Mouse (Mus musculus): ENCODE measurements around the gene Ugt2b5. TPM values are rescaled to one million over a fixed set of nuclear protein-coding genes. Genes with fewer than 3 reads are reported as not detected.

Gene Ugt2b5
- 0.39 TPM for polyA plus RNA-seq (2014; fragmentation: Illumina TruSeq; extraction: RNeasy Lipid Tissue Mini Kit (QIAGEN cat#74804); ENCODE audit: low read depth, low replicate concordance)

DNA sequence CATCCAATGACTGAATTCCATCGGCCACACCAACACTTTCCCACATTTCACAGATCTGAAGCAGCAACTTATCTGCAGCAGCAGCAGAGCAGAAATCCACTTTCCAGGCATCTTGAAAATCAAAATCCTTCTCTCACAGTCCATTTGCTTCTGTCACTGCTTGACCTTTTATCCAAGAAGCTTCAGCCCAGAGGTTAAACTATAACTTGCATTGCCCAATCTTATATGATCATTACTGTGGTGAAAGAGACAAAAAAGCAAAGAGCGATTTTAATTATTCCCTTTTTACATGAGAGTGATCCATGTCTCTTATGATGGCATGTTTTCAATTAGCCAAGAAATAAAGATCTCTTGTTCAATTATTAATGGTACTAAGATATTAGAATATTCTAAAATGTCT is at the start of gene Ugt2b5:
Gene Ugt2b5, minus strand, starts transcription at position 123 of the 400 bp plus-strand sequence.

DNA sequence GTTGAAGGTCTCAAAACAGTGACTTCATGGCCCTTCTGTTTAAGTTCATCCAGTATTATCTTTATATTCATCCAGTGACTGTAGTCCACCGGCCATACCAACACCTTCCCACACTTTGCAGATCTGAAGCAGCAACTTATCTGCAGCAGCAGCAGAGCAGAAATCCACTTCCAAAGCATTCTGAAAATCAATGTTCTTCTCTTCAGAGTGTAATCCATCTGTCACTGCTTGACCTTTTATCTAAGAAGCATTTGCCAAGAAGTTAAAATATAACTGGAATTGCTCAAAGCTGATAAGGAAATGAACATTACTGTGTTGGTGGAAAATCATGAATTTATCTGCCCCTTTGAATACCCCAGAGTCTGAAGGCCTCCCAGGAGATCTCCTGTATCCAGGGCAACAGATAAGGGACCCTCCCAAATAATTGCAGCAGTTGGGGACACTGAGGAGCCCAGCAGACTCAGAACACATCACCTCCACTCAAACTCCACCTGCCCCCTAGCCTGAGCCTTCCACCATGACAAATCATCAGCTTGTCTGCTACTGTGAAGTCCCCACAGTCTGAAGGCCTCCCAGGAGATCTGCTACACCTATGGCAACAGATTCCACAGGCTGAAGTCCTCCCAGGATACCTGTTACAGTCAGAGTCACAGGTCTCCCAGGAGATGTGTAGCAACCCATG is 47.6 kb downstream of the Ugt2b5 start, which contains the start of gene Ugt2b36:
Gene Ugt2b36, minus strand, starts transcription at position 210 of the 682 bp plus-strand sequence.

Other genes with a start within 250 kb of the Ugt2b5 start
- gene Ugt2b34, start 233.4 kb downstream of the Ugt2b5 start, polyA plus RNA-seq (2014; fragmentation: Illumina TruSeq; extraction: RNeasy Lipid Tissue Mini Kit (QIAGEN cat#74804); ENCODE audit: low read depth, low replicate concordance), result 0.55 TPM
- 0.50 TPM for gene Ugt2b1, start 213.8 kb downstream of the Ugt2b5 start, polyA plus RNA-seq (2014; fragmentation: Illumina TruSeq; extraction: RNeasy Lipid Tissue Mini Kit (QIAGEN cat#74804); ENCODE audit: low read depth, low replicate concordance)
- not detected for gene Ugt2b35, start 139.5 kb downstream of the Ugt2b5 start, polyA plus RNA-seq (2014; fragmentation: Illumina TruSeq; extraction: RNeasy Lipid Tissue Mini Kit (QIAGEN cat#74804); ENCODE audit: low read depth, low replicate concordance)
- gene Ugt2b36, start 47.8 kb downstream of the Ugt2b5 start, polyA plus RNA-seq (2014; fragmentation: Illumina TruSeq; extraction: RNeasy Lipid Tissue Mini Kit (QIAGEN cat#74804); ENCODE audit: low read depth, low replicate concordance), result 0.68 TPM
- not detected for gene Ugt2b37, start 114.5 kb upstream of the Ugt2b5 start, polyA plus RNA-seq (2014; fragmentation: Illumina TruSeq; extraction: RNeasy Lipid Tissue Mini Kit (QIAGEN cat#74804); ENCODE audit: low read depth, low replicate concordance)
- 0.34 TPM for gene Ugt2a3, start 196.9 kb upstream of the Ugt2b5 start, polyA plus RNA-seq (2014; fragmentation: Illumina TruSeq; extraction: RNeasy Lipid Tissue Mini Kit (QIAGEN cat#74804); ENCODE audit: low read depth, low replicate concordance)

Measured in heart, adult 10 weeks (tissue).